Mouse (Mus musculus) WW6 (cell line): ENCODE measurements around the gene Tshr.
"Not testable (repeated sequence)": the region's sequence is repeated elsewhere in the genome, so short reads cannot be mapped to it uniquely, and the experiment has no call there.

Experiments
- DNase-seq: peaks from one replicate; pipeline ENCODE4 v3.0.0-alpha.2; 2013; ENCODE audit warnings: low read depth, low spot score

The Tshr gene

DNA sequence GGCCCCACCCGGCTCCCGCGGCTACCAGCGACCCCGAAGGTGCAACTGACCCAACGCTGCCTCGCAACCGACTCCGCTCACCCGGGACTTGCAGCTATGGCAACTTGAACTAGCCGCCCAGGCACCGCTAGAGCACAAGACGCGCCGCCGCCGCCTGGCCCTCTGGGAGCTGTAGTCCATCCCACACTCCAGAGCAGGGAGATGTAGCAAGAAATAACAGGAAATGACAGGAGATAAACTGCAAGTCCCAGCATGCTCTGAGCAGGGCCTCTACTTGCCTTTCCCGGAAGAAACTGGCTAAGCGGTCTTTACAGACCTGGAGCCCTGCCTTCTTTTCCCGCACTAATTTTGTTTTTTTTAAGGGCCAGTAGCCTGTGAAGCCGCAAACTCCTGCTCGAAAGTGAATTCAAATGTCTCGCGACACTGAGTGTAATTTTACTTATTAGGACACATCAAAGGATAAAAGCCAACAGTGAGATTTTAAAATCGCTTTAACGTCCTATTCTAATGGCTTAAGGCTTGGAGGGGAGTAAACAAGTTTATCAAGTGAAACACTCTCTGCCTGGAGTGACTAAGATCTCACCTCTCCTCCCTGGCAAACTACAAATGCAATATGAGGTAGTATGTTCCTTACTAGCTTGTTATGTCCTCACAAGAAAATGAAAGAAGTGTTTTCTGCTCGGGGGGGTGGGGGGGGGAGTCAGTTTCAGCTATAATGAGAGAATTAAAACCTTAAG, at the start of gene Tshr, which contains the start of gene Cep128:
Gene Tshr (plus strand): TSS at position 283 of the 737 bp plus-strand sequence.
Gene Cep128 (minus strand): TSS at position 129 of the 737 bp plus-strand sequence.
- DNase-seq: peak; percentile 83

DNA sequence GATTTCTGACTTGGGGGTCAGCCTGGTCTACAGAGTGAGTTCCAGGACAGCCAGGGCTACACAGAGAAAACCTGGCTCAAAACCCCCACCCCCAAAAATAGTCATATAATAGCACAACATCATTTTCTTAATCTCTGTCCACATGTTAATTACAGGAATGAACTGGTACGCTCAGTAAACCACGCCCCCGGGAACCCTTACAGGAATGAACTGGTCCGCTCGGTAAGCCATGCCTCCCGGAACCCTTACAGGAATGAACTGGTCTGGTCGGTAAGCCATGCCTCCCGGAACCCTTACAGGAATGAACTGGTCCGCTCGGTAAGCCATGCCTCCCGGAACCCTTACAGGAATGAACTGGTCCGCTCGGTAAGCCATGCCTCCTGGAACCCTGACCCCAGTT, 45.7 kb upstream of the Tshr start:
- DNase-seq: not testable (repeated sequence)

DNA sequence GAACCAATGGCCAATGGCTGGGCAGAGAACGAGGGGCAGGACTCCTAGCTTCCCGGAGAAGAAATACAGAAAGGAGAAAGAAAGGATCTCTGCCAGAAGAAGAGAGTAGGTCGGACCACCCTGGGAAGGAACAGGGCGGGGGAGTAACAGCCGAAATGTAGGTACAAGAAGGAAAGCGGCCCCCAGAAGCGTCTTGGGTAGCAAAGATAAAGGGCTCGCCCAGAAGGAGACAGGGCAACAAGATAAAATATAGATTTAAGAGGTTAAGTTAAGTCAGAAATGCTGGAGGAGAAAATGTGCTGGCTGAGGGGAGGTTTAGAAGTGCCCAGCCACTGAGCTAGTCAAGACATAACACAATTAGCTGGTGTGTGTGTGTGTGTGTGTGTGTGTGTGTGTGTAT, 30.6 kb upstream of the Tshr start:
- DNase-seq: no peak

DNA sequence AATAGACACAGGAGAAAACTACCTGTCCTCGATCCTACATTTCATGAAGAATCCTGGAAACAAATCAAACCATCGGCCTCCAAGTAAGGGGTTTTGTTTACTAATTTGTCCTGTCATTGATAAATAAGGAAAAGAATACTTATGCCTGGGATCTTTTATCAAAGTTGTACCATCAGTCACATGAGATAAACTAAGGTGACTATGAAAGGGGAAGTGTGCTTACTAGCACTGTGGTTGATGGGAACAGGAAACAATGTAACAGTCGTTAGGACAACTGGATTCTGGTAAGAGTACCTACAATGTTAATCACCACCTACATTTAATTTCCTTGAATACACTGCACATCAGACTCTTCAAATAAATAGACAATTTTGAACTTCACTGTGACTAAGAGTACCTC, 15.2 kb upstream of the Tshr start:
- no peak for DNase-seq

DNA sequence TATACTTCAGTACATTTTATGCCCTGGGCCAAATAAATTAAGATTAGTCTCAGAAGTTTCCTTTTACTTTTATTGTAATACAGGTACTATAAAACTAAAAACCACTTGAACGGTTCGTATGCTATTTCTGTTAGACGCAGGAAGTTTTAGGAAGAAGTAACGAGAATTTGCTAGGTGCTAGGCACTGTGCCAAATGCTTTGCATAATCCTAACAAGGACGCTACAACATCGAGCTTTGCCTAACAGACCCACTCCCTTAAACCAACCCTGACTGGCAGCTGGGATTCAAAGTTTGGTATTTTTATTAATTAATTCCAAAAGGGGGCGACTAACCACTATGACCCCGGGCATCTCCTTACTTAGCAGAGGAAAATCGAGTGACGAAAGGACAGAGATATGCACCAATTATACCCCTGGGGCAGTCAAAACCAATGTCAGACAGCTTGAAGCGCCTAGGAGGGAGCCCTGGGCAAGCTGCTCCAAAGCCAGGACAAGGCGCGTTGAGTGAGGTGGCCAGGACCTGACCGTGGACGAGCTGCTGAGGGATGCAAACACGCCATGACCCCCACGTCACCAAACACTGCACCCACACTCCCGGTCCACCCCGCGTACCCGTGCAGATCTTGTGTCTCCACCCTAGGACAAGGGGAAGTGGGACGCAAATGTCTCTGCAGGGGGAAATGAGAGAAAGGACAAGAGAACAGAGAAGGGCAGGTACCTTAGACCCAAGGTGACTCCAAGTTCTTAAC, 673 bp upstream of the Tshr start:
- DNase-seq: no peak

DNA sequence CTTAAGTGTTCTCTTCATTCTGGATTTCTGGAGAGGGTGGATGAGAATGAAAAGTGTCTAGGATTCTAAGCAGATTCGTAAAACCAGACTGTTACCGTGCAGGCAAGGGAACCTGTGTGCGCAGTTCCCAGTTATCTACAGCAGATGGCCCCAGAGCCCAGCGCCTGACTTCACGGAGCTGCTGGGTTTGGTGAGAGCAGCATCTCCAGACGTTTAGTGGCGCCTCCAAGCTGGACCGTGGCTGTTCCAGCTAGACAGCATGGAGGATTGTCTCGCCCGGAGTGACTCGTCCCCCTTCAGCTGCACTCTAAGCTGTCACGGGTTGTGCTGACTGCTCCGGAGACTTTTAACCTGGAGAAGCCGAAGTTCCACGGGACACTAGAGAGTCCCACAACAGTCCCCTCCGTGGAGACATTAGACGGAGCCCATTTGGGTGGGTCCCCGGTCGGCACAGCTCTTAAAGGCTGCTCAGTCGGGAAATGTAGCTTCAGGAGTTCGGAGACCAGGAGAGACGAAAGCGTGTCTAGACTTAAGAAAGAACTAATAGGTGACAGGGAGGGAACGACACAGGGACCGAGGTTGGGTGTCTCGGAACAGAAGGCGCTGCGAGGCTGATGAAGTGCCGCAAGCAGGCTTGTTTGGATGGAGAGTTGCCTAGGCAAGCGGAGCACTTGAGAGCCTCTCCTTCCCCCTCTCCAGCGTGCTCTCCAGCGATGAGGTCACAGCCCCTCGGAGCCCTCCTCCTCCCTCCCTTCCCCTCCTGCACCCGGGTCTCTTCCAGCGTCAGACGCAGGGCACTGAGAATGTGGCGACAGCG, 16.1 kb downstream of the Tshr start:
- DNase-seq: peak; percentile 52

DNA sequence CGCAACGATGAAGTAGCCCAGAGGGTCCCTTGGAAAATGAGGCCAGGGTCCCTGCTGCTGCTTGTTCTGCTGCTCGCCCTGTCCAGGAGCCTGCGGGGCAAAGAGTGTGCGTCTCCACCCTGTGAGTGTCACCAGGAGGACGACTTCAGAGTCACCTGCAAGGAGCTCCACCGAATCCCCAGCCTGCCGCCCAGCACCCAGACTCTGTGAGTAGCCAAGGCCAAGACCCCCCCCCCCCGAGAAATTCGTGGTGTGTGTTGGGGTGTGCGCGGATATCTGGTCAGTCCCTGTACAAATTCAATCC, 16.6 kb downstream of the Tshr start:
- DNase-seq: no peak

DNA sequence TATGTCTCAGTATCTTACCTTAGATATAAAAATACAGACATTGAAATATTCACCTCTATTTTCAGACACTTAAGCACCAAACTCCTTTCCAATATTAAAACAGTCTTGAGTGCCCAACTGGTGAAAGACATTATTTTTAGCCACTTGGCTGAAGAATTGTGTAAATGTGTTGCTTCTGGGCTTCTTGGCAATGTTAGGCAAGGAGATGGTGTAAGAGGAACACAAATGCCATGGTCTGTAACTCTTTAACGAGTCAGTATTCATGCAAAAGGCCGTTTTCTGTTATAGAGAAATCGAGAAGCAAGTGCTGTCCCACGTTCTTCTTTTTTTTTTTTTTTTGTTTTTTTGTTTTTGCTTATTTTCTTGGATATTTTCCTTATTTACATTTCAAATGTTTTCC, 25.9 kb downstream of the Tshr start:
- no peak for DNase-seq

DNA sequence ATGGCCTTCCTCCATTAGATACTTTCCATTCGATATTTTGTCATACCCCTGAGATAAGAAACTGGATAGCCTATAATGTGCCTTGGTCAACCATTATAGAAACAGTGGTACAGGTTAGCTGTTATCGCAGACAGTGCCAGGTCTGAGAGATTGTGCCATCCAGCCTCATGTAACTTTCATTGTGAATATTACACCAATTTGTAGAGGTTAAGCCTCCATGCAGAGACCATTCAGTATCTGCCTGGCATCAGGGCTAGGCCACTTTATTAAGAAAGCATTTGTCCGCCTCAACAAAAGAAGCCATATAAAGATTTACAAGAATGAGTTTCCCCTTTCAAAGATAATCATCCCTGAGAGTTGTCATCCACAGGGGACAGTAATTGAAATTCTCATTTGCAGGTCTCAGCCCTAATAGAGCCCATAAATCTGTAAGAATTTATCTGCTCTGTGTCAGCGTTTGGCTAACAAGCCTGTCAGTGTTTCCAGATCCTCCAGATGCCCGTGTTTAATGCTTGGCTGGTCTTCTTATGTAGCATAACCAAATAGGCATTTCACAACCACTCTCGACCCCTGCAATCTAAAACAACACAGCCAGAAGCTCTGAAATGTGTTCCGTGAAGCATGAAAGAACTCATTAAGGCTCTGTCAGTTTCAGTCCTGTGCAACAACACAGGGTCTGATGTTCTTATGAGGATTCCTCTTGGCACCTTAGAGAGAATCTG, 28.3 kb downstream of the Tshr start:
- no peak for DNase-seq

DNA sequence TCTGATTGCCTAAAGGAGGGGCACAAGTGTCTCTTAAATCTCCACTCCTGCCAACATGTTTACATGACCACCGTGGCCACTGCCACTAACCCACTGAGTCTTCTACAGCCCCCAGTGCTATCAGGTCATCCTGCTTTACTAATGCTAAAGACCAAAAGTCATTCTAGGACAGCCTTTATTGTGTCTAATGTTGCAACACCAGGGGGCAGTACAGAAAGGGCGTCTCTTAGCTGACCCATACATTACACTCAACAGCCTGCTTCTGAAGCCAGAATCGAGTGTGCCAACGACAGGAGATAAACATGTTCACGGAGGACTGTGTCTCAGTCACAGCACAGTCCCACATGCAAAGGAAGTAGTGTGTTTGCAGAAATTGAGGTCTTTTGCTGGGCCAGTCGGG, 30.7 kb downstream of the Tshr start:
- DNase-seq: no peak

DNA sequence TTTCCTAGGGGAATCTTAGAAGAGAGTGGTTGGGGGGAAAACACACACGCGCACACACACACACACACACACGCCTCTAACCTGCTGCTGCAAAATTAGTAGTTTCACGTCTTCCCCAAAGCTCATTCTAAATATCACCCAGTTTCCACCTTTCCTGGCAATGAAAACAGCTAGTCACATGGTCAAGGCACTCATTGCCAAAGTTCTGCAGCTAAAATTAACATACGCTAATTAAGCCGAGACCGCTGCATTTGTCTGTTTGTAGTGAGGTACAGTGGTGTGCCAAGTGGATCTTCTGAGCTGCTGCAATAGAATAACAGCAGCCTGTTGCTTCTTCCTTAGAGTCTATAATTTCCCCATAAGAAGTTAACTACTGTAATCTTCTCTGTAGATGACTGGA, 32.5 kb downstream of the Tshr start:
- no peak for DNase-seq

DNA sequence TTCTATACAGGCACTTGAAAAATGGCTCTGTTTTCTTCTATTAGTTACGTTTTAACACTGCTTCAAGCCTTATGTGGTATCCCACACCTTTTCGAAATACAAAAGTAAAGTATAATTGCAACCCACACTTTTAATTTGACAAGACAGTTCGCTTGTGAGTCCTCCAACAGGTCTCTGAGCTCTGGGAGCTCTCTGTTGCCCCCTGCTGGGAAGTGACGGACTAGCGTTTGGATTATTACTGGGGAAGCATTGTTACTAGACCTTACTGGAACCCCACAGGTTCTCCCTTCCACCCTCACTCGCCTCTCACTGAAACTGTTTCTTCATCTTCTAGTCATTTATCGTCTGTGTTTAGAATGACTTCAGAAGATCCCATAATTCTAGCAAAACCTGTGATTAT, 34.4 kb downstream of the Tshr start:
- peak; percentile 36 for DNase-seq

DNA sequence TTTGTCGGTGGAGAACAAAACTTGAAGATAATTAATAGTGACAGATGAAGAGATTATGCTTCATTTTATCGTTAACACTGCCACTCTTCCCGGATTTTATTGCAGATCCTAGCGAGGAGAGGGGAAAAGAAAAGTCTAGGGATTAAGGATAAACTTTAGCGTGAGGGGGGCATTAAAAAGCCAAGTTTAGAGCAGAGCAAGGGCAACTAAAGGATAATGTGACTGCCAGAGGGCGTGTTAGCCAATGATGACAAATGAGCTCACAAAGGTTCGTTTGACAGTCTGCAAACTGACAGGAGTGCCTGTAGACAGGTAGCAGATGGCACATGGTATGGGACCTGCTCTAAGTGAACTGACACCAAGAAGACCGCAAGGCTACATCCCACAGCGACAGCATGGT, 36.9 kb downstream of the Tshr start:
- DNase-seq: no peak

DNA sequence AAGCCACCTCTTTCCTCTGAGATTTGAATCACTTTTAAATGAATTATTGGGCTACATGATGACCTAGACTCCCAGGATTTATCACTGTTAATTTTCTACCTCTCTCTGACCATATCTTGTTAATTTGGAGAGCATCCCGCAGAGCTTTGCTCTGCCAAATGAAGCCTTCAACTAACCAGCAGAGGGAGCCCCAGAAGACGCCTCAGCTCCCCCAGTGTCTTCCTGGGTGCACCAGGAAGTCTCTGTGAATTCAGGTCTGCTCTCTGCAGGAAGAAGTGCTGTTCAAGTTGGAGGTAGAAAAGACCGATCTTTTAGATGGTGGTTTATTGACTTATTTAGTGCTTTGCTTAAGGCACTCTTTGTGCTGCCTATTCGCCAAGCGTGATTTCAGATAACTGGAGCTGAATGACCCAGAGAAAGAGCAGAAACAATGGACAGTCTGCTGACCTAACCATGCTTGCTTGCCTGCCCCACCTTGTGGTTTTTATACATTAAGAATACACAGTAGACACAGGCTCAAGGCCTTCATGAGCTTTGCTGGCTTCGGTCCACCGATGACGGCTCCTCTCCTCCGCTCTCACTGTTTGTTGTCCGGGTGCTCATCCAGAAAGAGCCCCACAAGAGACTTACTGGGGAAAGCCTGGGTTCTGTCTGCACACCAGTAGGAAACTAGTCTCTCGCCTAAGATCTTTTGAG, 38.9 kb downstream of the Tshr start:
- peak; percentile 22 for DNase-seq

DNA sequence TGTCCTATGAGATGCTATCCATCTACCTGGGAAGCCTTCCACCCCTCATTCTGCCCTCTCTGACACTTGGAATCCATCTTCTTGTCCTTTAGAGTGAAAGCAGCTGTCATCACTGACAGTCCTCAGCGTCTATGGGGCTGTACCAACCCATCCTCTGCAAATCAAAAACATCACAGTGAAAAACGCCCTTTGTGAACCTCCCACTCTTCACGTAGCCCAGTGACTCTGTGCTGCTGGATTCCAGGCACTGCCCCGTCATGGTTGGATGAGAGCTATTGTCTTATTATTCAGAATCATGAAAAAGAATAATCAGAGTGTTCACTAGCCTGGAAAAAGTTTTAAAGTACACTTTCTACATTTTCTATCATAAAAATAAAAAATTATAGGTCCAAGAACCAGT, 42.1 kb downstream of the Tshr start:
- DNase-seq: no peak

DNA sequence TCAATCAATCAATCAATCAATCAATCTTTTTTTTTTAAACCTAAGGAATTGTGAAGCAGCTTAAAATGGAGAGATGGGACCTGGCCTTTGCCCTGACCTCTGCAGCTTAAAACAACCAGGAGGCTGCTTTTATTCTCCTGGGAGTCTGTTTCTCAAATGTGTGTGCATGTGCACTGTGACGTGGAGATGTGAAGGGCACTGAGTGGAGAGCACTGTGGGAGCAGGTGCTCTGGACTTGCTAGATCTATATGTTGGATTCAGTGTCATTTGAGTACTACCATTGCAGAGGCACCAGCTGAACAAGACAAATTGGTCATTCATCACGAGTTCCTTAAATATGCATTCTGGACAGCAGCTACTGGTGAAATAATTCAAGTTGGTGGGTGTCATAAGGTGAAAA, 42.8 kb downstream of the Tshr start:
- no peak for DNase-seq

DNA sequence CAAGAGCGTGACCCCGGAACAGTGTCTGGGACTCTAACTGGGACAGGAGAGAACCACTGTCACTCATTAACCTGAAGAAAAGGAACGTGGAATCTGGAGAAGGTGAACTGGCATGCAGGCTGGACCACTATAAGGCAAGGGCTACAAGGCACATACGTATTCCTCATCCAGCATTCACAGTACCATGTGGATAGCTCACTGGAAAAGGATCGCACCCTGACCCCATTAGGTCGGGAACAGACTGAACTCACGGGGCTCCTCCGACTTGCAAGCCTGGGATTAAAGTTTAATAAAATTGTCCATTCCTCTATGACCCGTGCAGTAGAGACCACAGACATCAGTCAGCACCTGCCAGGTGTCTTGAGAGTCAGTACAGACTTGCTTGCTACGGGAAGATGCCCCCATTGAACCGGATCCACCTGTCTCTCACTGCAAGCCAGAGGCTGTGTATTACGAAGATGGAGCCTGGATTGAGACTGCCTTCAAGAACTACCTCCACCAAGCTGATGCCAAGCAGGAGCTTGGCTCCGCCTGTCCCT, 97.9 kb downstream of the Tshr start:
- DNase-seq: no peak

DNA sequence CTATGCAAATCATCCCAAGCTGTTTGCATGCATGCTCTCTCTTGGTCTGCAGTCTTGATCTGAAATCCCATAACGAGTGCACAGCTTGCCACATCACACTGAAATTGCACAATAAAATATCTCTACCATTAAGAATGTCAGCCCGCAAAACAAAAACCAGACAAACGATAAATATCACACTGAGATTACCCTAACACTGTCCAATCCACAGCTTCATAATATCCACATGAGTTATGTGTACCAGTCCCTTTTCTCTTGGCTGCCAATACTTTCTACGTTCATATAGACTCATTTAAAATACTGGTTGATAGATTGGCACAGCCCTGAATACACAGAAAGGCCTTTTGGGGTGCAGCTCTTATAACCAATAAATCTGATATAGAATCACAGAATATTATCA, 102.0 kb downstream of the Tshr start:
- DNase-seq: no peak

DNA sequence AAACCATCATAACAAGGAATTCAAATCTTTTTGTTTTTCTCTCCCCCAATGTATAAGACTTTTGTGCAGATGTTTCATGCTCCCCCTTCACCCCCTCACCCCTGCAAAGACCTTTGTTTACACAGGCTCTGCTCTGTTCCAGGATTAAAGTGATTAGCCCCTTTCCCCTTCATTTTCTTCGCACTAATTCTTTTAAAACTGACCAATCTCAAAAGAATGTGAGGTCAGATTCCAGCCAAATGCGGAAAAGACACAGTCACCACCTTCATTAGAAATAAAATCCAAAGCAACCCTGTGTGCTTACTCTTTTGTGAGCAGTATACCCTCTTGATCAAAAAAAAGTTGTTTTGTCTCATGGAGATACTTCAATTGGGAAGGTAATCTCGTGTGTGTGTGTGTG, 104.0 kb downstream of the Tshr start:
- no peak for DNase-seq

DNA sequence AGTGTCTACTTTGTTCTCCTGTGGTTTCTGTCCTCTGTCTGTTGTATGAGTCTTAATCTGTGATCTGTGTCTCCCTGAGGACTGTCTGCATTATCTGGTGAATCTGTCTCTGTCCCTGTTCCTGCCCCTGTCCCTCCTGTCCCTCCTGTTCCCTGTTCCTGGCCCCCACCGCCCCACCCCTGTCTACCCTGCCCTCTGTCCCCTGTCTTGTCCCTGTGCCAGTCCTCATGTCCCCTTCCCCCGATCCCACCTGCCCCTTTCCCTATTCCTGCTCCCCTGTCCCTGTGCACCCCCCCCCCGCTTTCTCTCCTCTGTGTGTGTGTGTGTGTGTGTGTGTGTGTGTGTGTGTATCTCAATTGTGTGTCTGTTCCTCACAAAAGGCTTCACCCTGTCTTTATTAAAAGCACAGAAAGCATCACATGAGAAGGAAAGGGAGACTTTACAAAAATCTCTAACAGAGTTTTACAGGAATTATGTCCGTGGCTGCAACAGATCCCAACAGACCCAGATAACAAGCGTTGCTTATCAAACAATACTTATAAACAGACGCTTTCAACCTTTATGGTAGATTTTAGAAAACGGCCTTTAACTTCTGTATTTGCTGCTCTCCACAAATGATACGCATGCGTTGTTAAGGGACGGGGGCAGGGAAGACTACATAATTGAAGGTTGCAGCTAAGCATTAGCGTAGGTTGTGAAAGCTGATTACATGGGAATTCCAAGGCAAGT, 111.3 kb downstream of the Tshr start:
- DNase-seq: no peak

DNA sequence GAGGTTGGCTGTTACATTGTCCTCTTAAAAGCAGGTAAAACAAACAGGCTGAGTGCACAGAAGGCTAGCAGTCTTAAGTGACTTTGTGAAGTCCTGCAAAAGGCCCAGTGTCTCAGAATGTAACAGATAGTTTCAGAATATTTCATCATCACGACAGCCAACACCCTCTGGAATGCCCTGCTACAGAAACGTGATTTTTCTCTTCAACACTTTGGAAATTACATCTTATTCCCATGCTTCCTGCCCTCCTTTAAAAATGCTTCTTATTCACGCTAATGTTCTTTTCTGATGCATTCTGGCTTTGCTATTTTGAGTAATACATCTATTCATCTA, 111.8 kb downstream of the Tshr start:
- no peak for DNase-seq
